Mouse (Mus musculus) hindbrain, embryonic 14.5 days (tissue): ENCODE measurements around the gene Map4k4. TPM values are rescaled to one million over a fixed set of nuclear protein-coding genes. Genes with fewer than 3 reads are reported as not detected.

Experiments
- ATAC-seq: fragments of 200-750 bp; cut with Nextera tagmentation; 2 replicates; pipeline ENCODE4 v1.8.0; 2017; ENCODE audit warnings: moderate number of reproducible peaks, mild to moderate bottlenecking, moderate TSS enrichment, moderate library complexity; ENCODE audit not compliant: low FRiP score
- DNase-seq: peaks from one replicate; pipeline ENCODE4 v3.0.0-alpha.2; 2015; ENCODE audit warnings: low spot score
- H3K27ac ChIP-seq: fragments of 300-500 bp; sonication (generic); 2 replicates; pipeline ENCODE4 v1.5.1; 2014; ENCODE audit warnings: mild to moderate bottlenecking, moderate library complexity
- H3K27me3 ChIP-seq: fragments of 300-500 bp; sonication (generic); 2 replicates; pipeline ENCODE4 v1.6.1; 2014; ENCODE audit warnings: mild to moderate bottlenecking, low read length, mixed read lengths; ENCODE audit not compliant: control insufficient read depth, insufficient read depth
- H3K36me3 ChIP-seq: fragments of 300-500 bp; sonication (generic); replicated peaks from 2 replicates; pipeline ENCODE4 v1.6.1; 2014; ENCODE audit not compliant: control insufficient read depth, insufficient read depth
- H3K4me1 ChIP-seq: fragments of 300-500 bp; sonication (generic); replicated peaks from 2 replicates; pipeline ENCODE4 v1.6.1; 2014; ENCODE audit warnings: antibody characterized with exemption, low read length, mixed read lengths; ENCODE audit not compliant: control insufficient read depth, insufficient read depth
- H3K4me2 ChIP-seq: fragments of 300-500 bp; sonication (generic); replicated peaks from 2 replicates; pipeline ENCODE4 v1.6.1; 2014; ENCODE audit warnings: mild to moderate bottlenecking, moderate library complexity
- H3K4me3 ChIP-seq: fragments of 300-500 bp; sonication (generic); replicated peaks from 2 replicates; pipeline ENCODE4 v1.5.1; 2014; ENCODE audit warnings: mild to moderate bottlenecking, low read length
- H3K9ac ChIP-seq: fragments of 300-500 bp; sonication (generic); 2 replicates; pipeline ENCODE4 v1.6.1; 2014
- H3K9me3 ChIP-seq: fragments of 300-500 bp; sonication (generic); 2 replicates; pipeline ENCODE4 v1.6.1; 2016; ENCODE audit warnings: low read length; ENCODE audit not compliant: control insufficient read depth
- WGBS: fragments of 180-500 bp; shearing (Covaris S2); extraction: QIAGEN DNeasy Blood & Tissue Kit; methylation state at CpG from one replicate; pipeline ENCODE4 v1.1.7; 2014; 5-methylcytosine and 5-hydroxymethylcytosine counted together
- polyA plus RNA-seq: library from polyadenylated mRNA; unstranded; fragments of >200 nt; fragmentation: Nextera tagmentation; extraction: Ambion mirVana; gene quantifications from 2 replicates; pipeline ENCODE4 v1.2.1, GENCODE M21; 2014

The Map4k4 gene
- polyA plus RNA-seq, 1 experiment from 2014 or later = 51.2 TPM

DNA sequence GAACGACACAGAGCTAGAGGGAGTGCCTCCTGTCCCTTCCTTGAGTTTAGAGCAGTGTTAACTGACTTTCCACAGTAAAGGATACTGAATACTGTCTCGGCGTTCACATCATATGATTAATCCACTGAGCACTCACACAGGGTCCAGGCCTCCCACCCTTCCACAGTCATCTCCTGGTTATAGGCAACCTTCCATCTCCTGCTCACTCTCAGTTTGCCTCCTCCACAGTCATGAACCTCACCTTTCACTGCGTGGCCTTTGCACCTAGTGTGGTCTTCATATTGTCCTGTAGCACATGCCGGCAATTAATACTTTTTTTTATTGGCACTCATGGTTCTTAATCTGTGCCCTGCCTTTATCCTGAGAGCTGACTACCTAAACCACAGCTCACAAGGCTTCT, 128.9 kb downstream of the Map4k4 start:
- Histone ChIP-seq H3K27me3 (no peaks in the 10 kb centered on the region), H3K27ac (no peak overlapping the region), H3K36me3 (peaks cover 38% of the 10 kb centered on the region), H3K4me2 (no peak overlapping the region), H3K9ac (no peak overlapping the region), H3K9me3 (no peaks in the 10 kb centered on the region), H3K4me3 (no peak overlapping the region), H3K4me1 (no peaks in the 10 kb centered on the region)
- WGBS = 94% methylated on average over 5 of the region's 5 CpGs
- DNase-seq (no peak), ATAC-seq (no peak)

DNA sequence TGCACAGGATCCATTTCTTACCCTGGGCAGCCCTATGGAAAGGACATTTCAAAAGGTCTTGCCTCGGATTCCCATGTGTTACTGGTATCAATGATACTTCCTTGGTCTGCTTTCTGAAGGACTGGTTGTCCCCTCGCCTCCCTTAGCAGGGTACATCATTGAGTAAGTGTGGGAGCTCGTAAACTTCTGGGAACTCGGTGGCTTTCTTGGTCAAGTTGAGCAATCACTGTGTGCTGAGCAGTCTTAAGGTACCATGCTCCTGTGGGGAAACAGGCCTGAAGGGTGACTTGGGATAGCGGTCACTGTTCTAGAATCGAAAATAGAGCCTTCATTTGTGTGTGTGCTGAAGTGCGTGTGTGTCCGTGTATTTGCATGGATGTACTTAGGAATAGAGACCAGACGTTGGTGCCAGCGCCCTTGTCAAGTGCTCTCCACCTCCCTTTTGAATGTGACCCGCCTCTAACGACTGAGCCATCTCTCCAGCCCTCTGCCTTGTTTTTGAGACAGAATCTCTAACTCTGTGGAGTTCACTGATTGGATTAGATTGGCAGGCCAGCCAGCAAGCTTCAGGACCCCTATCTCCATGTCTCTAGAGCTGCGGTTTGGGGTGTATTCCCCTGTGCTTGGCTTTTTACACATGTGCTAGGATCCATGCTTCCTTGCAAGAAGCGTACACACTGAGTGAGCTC, 129.7 kb downstream of the Map4k4 start:
- Histone ChIP-seq H3K4me1 (no peaks in the 10 kb centered on the region), H3K9me3 (no peaks in the 10 kb centered on the region), H3K4me3 (no peak overlapping the region), H3K27me3 (no peaks in the 10 kb centered on the region), H3K27ac (no peak overlapping the region), H3K9ac (no peak overlapping the region), H3K36me3 (peaks cover 29% of the 10 kb centered on the region), H3K4me2 (no peak overlapping the region)
- DNase-seq = no peak
- ATAC-seq = no peak
- WGBS = 90% methylated on average over 14 of the region's 14 CpGs

DNA sequence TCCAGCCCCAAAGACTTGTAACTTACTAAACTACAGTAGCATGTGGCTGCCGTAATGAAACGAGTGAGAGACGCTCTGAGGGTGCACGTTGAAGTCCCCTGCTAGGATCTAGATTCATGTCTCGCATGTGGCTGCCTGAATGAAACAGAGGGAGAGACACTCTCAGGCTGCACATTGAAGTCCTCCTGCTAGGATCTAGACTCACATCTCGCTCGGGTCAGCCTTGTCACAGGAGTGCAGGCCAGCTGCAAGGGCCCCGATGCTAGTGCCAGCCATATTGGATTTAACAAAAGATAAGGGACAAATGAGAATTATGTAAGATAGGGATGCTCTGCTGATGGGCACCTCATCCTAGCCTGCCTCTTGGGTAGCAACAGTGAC, 130.3 kb downstream of the Map4k4 start:
- DNase-seq (no peak), ATAC-seq (no peak)
- Histone ChIP-seq H3K4me3 (no peak overlapping the region), H3K27me3 (no peaks in the 10 kb centered on the region), H3K36me3 (peaks cover 24% of the 10 kb centered on the region), H3K9ac (no peak overlapping the region), H3K9me3 (no peaks in the 10 kb centered on the region), H3K27ac (no peak overlapping the region), H3K4me1 (no peaks in the 10 kb centered on the region), H3K4me2 (no peak overlapping the region)
- 93% methylated on average over 8 of the region's 8 CpGs for WGBS

GRCm38 (mm10) chr1:40031626-40032025, 130.9 kb downstream of the Map4k4 start:
- H3K27ac ChIP-seq = no peak overlapping the region
- H3K4me1 ChIP-seq = no peaks in the 10 kb centered on the region
- ATAC-seq = no peak
- no peaks in the 10 kb centered on the region for H3K9me3 ChIP-seq
- H3K9ac ChIP-seq = no peak overlapping the region
- no peak overlapping the region for H3K4me2 ChIP-seq
- peaks cover 17% of the 10 kb centered on the region for H3K36me3 ChIP-seq
- 96% methylated on average over 2 of the region's 2 CpGs for WGBS
- DNase-seq = no peak
- H3K4me3 ChIP-seq = no peak overlapping the region
- no peaks in the 10 kb centered on the region for H3K27me3 ChIP-seq

DNA sequence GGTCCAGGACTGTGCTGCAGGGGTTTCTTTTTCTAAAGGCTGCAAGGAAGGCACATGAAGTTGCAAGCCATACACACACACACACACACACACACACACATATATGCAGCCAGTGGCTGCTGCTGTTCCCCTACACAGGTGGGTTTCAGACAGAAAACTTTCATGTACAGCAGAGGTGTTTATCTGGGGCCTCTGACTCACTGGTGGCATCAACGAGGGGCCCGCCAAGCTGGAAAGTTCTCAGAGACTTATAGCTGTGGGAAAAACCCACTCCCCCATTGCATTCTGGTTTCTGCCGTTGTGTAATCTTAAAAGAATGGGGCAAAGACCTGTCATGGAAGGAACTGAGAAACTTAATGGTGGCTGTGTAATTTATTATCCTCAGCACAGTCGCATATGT, 132.6 kb downstream of the Map4k4 start:
- Histone ChIP-seq H3K4me3 (no peak overlapping the region), H3K4me1 (no peaks in the 10 kb centered on the region), H3K36me3 (peaks cover 2% of the 10 kb centered on the region; the same call in 1 of the 2 replicates), H3K9ac (no peak overlapping the region), H3K4me2 (no peak overlapping the region), H3K27me3 (no peaks in the 10 kb centered on the region), H3K9me3 (no peaks in the 10 kb centered on the region), H3K27ac (no peak overlapping the region)
- DNase-seq (no peak), ATAC-seq (no peak)
- WGBS = 86% methylated on average over 4 of the region's 4 CpGs

- 73% methylated on average over 12 of the region's 12 CpGs for WGBS
Observed at GRCm38 (mm10) chr1:40033743-40034420, 133.2 kb downstream of the Map4k4 start.

GRCm38 (mm10) chr1:40037831-40038230, 137.1 kb downstream of the Map4k4 start:
- no peak for ATAC-seq
- no peak overlapping the region for H3K9ac ChIP-seq

More at GRCm38 (mm10) chr1:40033743-40034420, 133.2 kb downstream of the Map4k4 start:
- ATAC-seq = no peak
- H3K36me3 ChIP-seq = no peaks in the 10 kb centered on the region
- H3K4me1 ChIP-seq = no peaks in the 10 kb centered on the region
- H3K9ac ChIP-seq = no peak overlapping the region
- H3K9me3 ChIP-seq = no peaks in the 10 kb centered on the region
- DNase-seq = no peak
- H3K4me3 ChIP-seq = no peak overlapping the region
- no peak overlapping the region for H3K27ac ChIP-seq
- no peak overlapping the region for H3K4me2 ChIP-seq
- H3K27me3 ChIP-seq = no peaks in the 10 kb centered on the region

GRCm38 (mm10) chr1:40045686-40046085, 145.0 kb downstream of the Map4k4 start:
- H3K4me1 ChIP-seq = no peaks in the 10 kb centered on the region
- DNase-seq = no peak
- WGBS = 90% methylated on average over 6 of the region's 6 CpGs
- no peaks in the 10 kb centered on the region for H3K36me3 ChIP-seq
- no peaks in the 10 kb centered on the region for H3K27me3 ChIP-seq
- H3K9me3 ChIP-seq = no peaks in the 10 kb centered on the region
- H3K27ac ChIP-seq = no peak overlapping the region
- no peak overlapping the region for H3K4me3 ChIP-seq
- H3K9ac ChIP-seq = no peak overlapping the region
- no peak for ATAC-seq
- H3K4me2 ChIP-seq = no peak overlapping the region

More at GRCm38 (mm10) chr1:40037831-40038230, 137.1 kb downstream of the Map4k4 start:
- H3K9me3 ChIP-seq = no peaks in the 10 kb centered on the region
- WGBS = 93% methylated on average over 6 of the region's 6 CpGs
- no peak overlapping the region for H3K27ac ChIP-seq
- no peak overlapping the region for H3K4me3 ChIP-seq
- H3K4me2 ChIP-seq = no peak overlapping the region
- no peaks in the 10 kb centered on the region for H3K27me3 ChIP-seq
- no peaks in the 10 kb centered on the region for H3K36me3 ChIP-seq
- H3K4me1 ChIP-seq = no peaks in the 10 kb centered on the region
- DNase-seq = no peak

- no peak for ATAC-seq
- no peak overlapping the region for H3K9ac ChIP-seq
- no peaks in the 10 kb centered on the region for H3K36me3 ChIP-seq
- H3K4me3 ChIP-seq = no peak overlapping the region
- DNase-seq = no peak
- 83% methylated on average over 5 of the region's 5 CpGs for WGBS
- no peaks in the 10 kb centered on the region for H3K4me1 ChIP-seq
- no peaks in the 10 kb centered on the region for H3K27me3 ChIP-seq
- no peak overlapping the region for H3K27ac ChIP-seq
- H3K9me3 ChIP-seq = no peaks in the 10 kb centered on the region
- no peak overlapping the region for H3K4me2 ChIP-seq
Observed at GRCm38 (mm10) chr1:40046600-40046999, 145.9 kb downstream of the Map4k4 start.
